Mouse (Mus musculus): Measurements from ENCODE around the gene Tmco5.

The Tmco5 gene

DNA sequence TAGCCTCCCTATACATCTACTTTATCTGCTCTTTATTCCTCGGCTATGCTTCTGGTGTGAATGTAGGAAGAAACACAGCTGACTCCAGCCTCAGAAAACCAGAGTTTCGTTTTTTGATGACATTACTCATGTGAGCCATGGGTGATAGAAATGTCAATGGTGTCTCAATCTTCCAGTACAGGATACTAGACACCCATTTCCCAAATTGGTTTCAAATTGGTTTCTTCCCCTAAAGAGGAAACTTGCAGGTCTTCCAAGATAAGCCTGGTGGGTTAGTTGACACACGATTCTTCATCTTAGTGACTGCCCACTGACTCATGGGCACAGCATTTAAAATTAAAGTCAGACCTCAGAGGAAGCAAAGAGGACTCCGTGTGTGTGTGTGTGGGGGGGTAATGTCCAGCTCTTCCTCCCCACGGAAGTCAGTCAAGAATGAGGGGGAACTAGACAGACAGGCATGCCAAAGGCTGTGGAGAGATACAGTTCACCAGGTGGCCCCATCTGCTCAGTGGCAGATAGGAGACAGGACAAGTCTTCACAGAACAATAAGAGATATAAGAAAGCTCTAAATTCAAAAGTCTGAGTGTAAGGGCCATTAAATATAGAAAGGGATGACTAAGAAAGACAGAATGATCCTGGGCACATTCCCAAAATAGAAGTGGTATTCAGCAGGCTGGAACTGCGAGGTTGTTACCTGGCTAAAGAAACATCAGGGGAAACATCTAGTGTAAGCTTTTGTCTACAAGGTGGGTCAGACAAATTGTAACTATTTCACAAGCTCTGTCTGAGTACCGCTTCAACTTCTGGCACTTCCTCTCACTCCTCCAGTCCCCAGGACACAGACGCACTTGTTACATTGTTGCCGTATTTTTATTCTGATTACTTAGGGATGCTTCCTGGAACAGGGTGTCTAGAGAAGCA lies 44.3 kb downstream of the Tmco5 start:
- WGBS, result 45% methylated on average over 9 of the region's 9 CpGs

DNA sequence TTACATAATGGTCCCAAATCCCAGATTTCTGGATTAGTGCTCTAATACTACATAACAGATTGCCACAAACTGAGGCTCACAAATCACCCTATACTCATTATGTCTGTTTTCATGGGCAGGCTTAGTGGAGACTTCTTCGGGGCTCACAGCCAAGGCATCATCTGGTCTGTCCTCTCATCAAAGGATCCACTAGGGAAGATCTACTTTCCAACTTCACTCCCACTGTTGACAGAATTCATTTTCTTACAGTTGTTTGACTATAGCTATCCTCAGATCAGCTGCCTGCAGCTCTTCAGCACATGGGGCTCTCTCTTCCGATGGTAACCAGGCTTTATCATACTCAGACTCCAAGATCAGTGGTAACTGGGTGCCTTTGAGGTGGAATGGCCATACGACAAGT lies 45.2 kb downstream of the Tmco5 start:
- 59% methylated on average over 3 of the region's 3 CpGs for WGBS

- 72% methylated on average over 7 of the region's 7 CpGs for WGBS
Observed at GRCm38 (mm10) chr2:116924292-116924691, 45.8 kb downstream of the Tmco5 start.

- 72% methylated on average over 5 of the region's 5 CpGs for WGBS
Observed at GRCm38 (mm10) chr2:116925230-116925629, 46.7 kb downstream of the Tmco5 start.

DNA sequence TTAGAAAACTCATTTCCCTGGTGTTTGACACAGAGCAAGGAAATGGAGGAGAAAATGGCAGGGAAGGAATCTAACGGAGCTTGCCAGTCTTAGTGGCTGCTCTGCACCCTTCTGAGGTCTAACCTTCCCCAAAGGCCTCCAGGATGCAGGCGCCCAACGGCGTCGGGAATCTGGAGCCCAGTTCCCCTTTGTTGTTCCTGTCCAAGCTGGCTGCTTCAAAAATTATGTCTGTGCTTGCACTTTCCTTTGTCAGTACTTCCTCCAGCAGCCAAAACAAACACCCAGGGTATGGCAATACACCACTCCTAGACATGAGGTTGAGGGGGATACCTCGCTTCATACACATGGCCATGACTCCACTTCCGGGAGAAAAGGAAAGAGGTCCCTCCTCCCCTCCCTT lies 53.7 kb downstream of the Tmco5 start:
- WGBS, result 83% methylated on average over 7 of the region's 7 CpGs

GRCm38 (mm10) chr2:116934236-116934635 lies 55.7 kb downstream of the Tmco5 start:
- 100% methylated on average over 1 of the region's 1 CpGs for WGBS

- WGBS, result 84% methylated on average over 2 of the region's 2 CpGs
Observed at GRCm38 (mm10) chr2:116936371-116936770, 57.9 kb downstream of the Tmco5 start.

- 84% methylated on average over 1 of the region's 1 CpGs for WGBS
Observed at GRCm38 (mm10) chr2:116937166-116937565, 58.7 kb downstream of the Tmco5 start.

GRCm38 (mm10) chr2:116941816-116942215 lies 63.3 kb downstream of the Tmco5 start:
- 95% methylated on average over 3 of the region's 3 CpGs for WGBS

All from cerebral cortex, adult 2 months (tissue).